Mouse (Mus musculus): ENCODE results near the gene Nell2.
"Not testable (repeated sequence)": the region's sequence is repeated elsewhere in the genome, so short reads cannot be mapped to it uniquely, and the experiment has no call there.

DNA sequence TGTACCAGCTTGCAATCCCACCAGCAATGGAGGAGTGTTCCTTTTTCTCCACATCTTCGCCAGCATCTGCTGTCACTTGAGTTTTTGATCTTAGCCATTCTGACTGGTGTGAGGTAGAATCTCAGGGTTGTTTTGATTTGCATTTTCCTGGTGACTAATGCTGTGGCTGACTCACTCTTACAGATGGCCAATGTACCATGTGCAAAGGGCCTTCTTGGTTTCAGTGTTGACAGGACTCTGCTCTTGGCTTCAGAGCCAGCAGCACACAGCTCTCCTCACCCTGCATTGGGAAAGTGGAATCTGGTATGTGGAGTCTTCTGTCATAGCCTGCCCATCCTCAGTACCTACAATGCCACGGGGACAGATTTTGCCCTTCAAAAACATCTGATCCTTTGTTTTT is 15.1 kb downstream of the Nell2 start:
- TF ChIP-seq CTCF, POLR2A (IDR thresholded peaks at IDR 0.05; ENCODE audit: insufficient read depth, low read depth, low read length): not testable (repeated sequence)

Data from olfactory bulb, adult 2 months (tissue).